Mouse (Mus musculus): ENCODE measurements around the gene Wrb. TPM values are rescaled to one million over a fixed set of nuclear protein-coding genes. Genes with fewer than 3 reads are reported as not detected.
"Not testable (repeated sequence)": the region's sequence is repeated elsewhere in the genome, so short reads cannot be mapped to it uniquely, and the experiment has no call there.

The Wrb gene
- total RNA-seq (2021) = 23.5 and 38.5 TPM in 2 replicates
- long read RNA-seq, transcript Wrb-201 (5 exons, 2,495 nt) = major isoform, 43 of 49 reads
- long read RNA-seq, partial matches to known transcripts = 1 of 49 reads
- long read RNA-seq, other reads (novel, unspliced or antisense) = 2 of 49 reads

GRCm38 (mm10) chr16:96145110-96145800 is at the start of gene Wrb:
Gene Wrb (plus strand): TSS chr16:96145407.
- DNase-seq = peak; percentile 100

GRCm38 (mm10) chr16:96095966-96096365 is 49.2 kb upstream of the Wrb start:
- no peak for DNase-seq

- DNase-seq = not testable (repeated sequence)
These were observed 47.4 kb upstream of the Wrb start for GRCm38 (mm10) chr16:96097811-96098210.

- DNase-seq = no peak
These were observed 42.2 kb upstream of the Wrb start for GRCm38 (mm10) chr16:96103036-96103435.

GRCm38 (mm10) chr16:96109673-96110072 is 35.5 kb upstream of the Wrb start:
- DNase-seq = no peak

- no peak for DNase-seq
These were observed 34.4 kb upstream of the Wrb start for GRCm38 (mm10) chr16:96110655-96111345.

GRCm38 (mm10) chr16:96112769-96113168 is 32.4 kb upstream of the Wrb start:
- DNase-seq = no peak

GRCm38 (mm10) chr16:96114729-96115128 is 30.5 kb upstream of the Wrb start:
- DNase-seq = no peak

GRCm38 (mm10) chr16:96120022-96120623 is 25.1 kb upstream of the Wrb start:
- DNase-seq = no peak

- no peak for DNase-seq
These were observed 18.5 kb upstream of the Wrb start for GRCm38 (mm10) chr16:96126684-96127171.

- DNase-seq = no peak
These were observed 17.9 kb upstream of the Wrb start for GRCm38 (mm10) chr16:96127288-96127656.

- DNase-seq = peak; percentile 99
These were observed 17.4 kb upstream of the Wrb start, which contains the start of gene Hmgn1 for GRCm38 (mm10) chr16:96127657-96128344. Gene Hmgn1 (minus strand): TSS chr16:96127729.

GRCm38 (mm10) chr16:96128466-96128865 is 16.7 kb upstream of the Wrb start:
- DNase-seq = no peak

GRCm38 (mm10) chr16:96144748-96145109 is 478 bp upstream of the Wrb start:
- not testable (repeated sequence) for DNase-seq

- DNase-seq = no peak
These were observed 607 bp downstream of the Wrb start for GRCm38 (mm10) chr16:96145814-96146213.

- DNase-seq = no peak
These were observed 3.6 kb downstream of the Wrb start for GRCm38 (mm10) chr16:96148834-96149233.

GRCm38 (mm10) chr16:96149311-96149710 is 4.1 kb downstream of the Wrb start:
- no peak for DNase-seq

GRCm38 (mm10) chr16:96150995-96151394 is 5.8 kb downstream of the Wrb start:
- peak; percentile 89 for DNase-seq

GRCm38 (mm10) chr16:96151551-96151950 is 6.3 kb downstream of the Wrb start:
- peak; percentile 86 for DNase-seq

GRCm38 (mm10) chr16:96154476-96154875 is 9.3 kb downstream of the Wrb start:
- DNase-seq = no peak

GRCm38 (mm10) chr16:96156019-96156418 is 10.8 kb downstream of the Wrb start:
- DNase-seq = no peak

- DNase-seq = no peak
These were observed 12.0 kb downstream of the Wrb start for GRCm38 (mm10) chr16:96157171-96157570.

Data from adrenal gland, postnatal 25 days (tissue).